Mouse (Mus musculus) lung, adult 2 months (tissue): Measurements from ENCODE around the gene Pif1.

Experiments
- CTCF ChIP-seq: fragments of 200-500 bp; IDR thresholded peaks from 2 replicates; pipeline ENCODE4 v1.5.1; 2011; ENCODE audit warnings: mild to moderate bottlenecking, low read length, control low read depth; ENCODE audit not compliant: insufficient read depth
- POLR2A ChIP-seq: fragments of 200-500 bp; IDR thresholded peaks from 2 replicates; pipeline ENCODE4 v1.6.1; 2011; ENCODE audit warnings: low read depth, mild to moderate bottlenecking, control low read depth, low read length, borderline replicate concordance; ENCODE audit errors: extremely low read depth

- TF ChIP-seq CTCF (no peak), POLR2A (no peak)
Observed at GRCm38 (mm10) chr9:65547844-65548243, 39.1 kb upstream of the Pif1 start.
